Mouse (Mus musculus): Measurements from ENCODE around the gene Ascc1. TPM values are rescaled to one million over a fixed set of nuclear protein-coding genes. Genes with fewer than 3 reads are reported as not detected.
"Not testable (repeated sequence)": the region's sequence is repeated elsewhere in the genome, so short reads cannot be mapped to it uniquely, and the experiment has no call there.

The Ascc1 gene
- total RNA-seq, 2 experiments from 2014 or later, result 35.7 to 38.0 TPM

DNA sequence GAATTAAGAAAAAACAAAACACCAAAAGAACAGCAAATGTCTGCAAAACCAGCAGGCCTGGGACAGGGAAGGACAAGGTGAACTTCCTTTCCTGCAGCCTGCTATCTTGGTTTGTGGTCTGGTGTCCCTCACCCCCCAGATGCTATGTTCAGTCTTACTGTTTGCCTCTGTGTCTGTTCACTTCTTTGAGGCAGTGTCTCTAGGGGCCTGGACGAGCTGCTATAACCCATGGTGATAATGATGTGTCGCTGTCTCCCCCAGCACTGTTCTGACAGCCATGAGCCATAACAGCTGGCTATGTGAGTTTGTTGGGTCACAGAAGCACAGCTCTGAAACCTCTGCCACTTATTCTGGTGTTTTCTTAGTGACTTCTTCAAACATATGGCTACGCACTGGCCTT, 27.8 kb upstream of the Ascc1 start:
- DNase-seq (ENCODE audit: low spot score in 2 of 2), result no peak

DNA sequence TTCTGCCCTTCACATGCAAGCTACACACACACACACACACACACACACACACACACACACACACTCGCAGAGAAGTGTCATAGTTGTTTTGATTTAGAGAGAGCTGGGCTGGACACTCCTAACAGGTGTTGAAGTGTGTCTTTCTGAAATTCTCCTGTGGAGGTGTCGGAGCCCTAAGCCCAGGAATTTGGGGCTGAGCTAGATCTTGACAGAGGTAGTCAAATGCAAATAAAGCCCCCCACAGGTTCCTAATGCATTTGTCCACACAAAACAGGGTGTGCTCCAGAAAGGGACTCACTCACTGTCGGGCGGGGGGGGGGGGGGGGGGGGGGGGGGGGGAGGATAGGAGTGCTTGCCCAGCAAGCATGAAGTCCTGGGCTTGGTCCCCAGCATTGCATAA, 25.5 kb upstream of the Ascc1 start:
- DNase-seq (ENCODE audit: low spot score in 2 of 2), result no peak

DNA sequence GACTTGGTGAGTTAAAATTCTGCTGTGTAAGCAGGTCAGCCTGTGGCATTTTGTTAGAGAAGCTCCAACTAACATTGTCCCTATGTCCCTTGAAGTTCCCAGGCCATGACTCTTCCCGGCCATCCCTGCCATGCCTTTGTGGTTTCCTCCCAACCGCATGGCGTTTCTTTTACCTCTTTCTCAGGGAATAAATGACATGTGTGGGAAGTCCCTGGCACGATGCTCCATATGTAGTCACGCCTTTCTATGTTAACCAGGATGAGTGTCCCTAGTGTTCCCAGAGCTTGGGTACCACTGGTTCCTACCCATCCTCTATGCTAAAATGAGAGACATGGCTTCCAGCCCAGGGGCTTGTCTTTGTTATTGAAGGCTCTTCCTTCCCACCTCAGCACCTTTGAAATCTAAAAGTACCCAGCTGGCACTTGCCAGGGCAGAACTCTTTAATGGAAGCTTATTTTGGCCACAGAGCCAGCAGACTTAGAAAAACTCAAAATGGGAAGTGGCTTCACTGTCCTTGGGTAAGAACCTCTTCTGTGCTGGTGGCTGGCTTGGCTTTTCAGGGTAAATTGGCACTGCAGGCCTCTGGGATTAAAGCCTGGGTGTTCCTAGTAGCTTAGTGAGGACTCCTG, 24.8 kb upstream of the Ascc1 start:
- no peak for DNase-seq (ENCODE audit: low spot score in 2 of 2)

DNA sequence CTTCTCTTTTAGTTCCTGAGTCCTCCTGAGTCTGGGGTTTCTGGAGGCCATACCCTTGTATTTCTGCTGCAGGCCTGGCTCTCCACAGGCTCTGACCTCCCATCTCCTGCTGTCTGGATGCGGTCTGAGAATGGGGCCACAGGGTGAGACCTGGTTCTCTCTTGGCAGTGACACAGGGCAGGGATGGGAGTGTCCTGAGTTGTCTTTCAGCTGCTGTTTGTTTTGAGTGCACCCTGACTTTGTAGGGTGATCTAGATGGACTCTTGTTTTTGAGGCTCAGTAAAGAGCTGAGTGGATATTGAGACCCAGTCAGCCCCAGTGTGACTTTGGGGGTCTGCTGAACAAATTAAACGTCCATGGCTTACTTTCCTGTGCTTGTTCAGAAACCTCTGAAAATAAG, 24.2 kb upstream of the Ascc1 start:
- DNase-seq (ENCODE audit: low spot score in 2 of 2), result no peak

DNA sequence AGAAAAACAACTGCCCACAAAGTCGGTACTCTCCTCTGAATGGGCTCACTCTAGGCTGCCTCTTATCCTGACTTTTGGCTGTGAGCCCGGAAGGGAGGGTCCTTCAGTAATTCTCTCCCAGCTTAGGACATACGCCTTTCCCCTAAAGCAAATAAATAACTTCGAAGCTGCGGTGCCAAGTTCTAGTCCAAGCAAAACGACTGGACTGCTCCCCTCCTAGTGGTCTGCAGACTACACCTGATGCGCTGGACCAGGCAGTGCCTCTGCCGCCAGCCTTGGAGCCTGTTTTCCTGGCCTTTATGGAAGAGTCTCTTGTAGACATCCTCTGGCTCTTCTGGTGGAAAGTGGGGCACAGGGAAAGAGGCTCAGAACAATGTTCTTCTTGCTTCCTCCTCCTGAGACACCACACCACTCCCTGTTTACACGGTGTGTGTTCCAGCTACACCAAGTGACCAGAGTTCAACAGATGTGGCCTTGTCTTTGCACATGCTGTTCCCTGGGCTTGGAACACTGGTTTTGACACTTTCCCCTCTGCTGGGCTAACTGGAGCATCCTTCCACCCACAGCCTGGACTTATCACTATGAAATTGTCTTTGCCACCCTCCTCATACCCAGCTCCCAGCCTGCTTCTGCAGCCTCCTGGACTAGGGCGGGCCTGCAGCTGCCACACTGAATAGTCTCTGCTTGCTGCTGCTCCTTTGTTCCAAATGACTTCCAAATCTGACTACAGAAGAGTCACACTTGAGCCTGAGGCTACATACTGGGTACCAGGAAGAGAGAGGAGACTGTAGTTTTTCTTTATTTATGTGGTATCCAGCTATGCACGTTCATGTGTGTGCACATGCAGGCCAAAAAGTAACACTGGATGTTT, 23.5 kb upstream of the Ascc1 start:
- peak in 1 of 2 experiments; percentile 52 for DNase-seq (ENCODE audit: low spot score in 2 of 2)

DNA sequence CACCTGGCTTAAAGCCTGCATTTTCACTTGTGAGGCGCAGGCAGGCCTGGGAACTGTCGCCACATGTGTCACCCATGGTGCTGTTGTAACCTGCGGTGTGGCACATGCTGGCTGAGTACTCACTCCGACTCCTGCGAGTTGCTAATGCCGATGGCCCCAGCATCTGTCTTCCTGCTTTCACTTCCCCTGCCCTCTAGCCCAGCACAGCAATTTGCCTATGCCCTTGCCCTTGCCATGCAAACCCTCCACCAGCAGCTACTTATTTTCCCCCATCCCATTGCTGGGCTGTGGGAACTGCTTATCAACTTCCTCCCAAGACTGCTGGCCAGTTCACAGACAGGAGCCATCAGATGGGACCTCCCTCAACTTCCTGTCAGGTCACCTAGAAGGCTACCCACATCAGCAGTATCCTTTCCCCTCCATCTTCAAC, 21.8 kb upstream of the Ascc1 start:
- no peak for DNase-seq (ENCODE audit: low spot score in 2 of 2)

DNA sequence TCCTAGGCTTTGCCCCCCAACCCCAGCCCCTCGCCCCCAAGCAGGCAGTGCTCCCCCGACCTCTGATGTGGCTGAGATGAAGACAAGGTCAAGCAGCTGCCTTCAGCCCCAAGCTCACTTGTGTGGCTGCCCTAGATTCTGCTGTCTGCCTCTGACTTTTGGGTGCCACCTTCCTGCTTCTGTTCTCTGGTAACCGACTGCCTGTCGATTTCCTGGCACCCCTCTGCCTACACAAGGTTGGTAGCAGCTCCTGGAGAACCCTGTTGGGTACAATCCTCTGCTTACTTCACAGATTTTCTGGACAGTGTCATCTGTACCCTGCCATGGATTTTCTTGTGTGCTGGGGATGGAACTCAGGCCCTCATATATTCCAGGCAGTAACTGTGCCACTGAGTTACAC, 21.3 kb upstream of the Ascc1 start:
- no peak for DNase-seq (ENCODE audit: low spot score in 2 of 2)

DNA sequence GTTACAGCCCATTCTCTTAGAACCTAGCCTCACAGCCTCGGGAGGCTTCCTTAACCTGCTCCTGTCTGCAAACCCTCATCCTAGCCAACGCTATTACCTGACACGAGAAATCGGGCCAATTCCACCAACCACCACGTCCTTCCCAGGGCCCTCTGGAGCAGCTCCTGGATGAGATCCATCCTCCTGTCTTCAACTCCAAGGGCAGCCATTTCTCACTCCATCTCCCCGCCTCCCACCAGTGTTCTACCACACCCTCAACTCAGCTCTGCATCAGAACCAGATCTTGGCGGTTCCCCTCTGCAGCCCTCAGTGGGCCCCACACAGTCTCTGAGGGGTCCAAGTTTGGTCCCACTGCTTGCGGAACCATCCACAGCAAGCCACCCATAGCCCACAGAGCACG, 20.8 kb upstream of the Ascc1 start:
- DNase-seq (ENCODE audit: low spot score in 2 of 2), result no peak

DNA sequence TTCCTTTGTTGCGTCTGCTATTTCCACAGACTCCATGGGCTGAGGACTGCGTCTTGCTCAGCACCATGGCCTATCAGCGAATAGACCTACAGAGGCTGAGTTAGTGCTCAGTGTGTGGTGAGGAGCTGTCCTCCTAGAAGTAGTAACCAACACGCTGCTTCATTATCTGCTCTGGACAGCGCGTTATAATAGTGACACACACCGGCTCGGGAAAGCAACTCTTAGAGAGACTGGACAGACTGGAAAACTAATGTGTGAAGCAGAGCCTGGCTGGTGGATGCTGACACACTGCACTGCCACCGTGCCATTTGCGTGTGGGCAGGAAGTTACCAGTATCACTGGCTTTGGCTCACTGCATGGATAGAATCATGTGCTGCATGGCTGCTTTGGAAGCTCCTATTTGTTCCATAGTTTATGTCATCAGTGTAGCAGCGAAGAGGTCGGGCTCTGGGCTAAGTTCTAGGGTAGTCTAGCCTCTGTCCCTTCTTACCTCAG, 20.2 kb upstream of the Ascc1 start:
- DNase-seq (ENCODE audit: low spot score in 2 of 2), result no peak

DNA sequence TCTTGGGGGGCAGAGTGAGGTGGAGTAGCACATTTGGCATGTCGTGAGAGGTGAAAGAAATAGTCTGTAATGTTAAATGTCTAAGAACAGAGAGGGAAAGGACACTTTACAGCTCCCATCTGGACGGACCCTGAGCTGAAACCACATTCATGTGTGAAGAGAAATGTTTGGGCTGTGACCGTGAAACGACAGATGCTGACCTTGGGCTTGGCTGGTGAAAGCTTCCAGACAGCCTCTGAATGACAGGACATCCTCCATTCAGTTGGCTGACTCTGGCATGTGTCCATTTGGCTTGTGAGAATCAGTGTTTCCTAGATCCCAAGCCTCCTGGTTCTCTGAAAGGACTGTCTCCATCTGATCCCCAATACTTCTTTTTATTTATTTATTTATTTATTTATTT, 14.6 kb upstream of the Ascc1 start:
- no peak for DNase-seq (ENCODE audit: low spot score in 2 of 2)

DNA sequence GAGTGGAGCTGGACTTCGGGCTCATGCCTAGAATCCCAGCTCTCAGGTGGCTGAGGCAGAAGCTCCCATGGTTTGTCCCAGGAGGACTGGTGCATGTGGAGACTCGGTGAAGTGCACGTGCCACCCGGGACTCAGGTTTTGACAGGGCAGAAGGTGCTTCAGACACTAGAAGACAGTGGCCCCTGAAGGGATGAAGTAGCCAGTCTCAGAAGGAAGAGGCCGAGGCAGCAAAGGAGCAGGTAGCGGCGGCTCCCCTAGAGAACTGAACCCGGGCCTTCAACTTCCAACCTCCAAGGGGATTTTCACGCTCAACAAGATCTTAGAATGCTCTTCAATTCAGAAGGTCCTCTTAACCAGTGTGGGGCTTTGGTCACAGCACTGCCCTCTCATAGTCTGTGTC, 12.2 kb upstream of the Ascc1 start:
- no peak for DNase-seq (ENCODE audit: low spot score in 2 of 2)

DNA sequence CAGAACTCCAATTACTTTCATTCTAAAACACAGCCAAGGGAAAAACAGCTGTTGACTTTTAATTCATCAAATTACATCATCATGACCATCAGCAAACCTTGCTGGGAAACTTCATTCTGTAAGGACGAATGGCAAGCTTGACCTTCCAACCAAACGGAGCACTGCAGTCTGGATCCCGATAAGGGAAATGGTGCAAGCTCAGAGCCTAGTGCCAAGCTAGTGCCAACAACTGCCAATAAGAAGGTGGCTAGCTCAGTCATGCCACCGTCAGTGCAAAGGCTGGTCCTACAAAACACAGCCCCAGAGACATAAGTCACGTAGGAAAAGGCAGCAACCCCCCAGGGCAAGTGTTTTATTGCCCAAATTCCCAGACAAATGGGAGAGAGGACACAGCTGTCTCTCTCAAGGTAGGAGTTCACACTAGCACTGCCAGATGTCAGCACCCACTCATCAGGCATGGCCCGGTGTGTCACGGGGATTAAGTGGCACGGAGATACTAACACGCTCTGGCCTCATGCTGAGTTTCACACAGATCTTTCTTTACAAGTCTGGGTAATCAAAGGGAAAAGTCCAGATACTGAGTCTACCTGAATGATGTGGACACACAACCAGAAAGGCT, 11.2 kb upstream of the Ascc1 start:
- no peak for DNase-seq (ENCODE audit: low spot score in 2 of 2)

DNA sequence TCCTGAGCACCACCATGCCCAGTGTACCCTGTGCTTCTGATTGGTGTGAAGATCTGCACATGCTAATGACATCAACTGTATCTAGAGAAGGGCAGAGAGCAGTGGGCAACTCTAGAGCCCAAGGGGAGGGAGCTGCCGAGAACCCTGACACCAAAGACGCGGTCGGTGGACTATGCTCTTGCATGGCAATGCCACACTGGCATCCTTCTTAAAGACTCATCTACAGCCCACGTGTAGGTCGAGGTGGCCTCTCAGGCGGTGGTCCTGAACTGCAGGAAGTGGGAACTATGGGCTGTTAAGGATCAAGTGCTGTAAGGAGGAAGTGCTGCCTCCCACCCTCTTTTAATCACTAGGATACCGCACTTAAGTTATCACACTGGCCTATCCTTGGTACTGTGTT, 10.6 kb upstream of the Ascc1 start:
- DNase-seq (ENCODE audit: low spot score in 2 of 2), result no peak

DNA sequence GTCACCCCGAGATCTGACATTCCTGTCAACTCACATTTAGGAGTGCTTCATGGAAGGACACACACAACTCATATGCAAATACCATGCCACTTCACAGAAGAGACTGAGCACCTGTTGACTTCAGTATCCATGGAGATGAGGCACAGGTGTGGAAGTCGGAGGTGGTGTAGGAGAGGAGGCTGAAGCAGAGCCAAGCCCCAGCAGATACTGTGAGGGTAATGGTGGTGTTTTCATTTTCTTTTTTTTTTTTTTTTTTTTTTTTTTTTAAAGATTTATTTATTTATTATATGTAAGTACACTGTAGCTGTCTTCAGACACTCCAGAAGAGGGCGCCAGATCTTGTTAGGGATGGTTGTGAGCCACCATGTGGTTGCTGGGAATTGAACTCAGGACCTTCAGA, 8.8 kb upstream of the Ascc1 start:
- DNase-seq (ENCODE audit: low spot score in 2 of 2), result not testable (repeated sequence)

DNA sequence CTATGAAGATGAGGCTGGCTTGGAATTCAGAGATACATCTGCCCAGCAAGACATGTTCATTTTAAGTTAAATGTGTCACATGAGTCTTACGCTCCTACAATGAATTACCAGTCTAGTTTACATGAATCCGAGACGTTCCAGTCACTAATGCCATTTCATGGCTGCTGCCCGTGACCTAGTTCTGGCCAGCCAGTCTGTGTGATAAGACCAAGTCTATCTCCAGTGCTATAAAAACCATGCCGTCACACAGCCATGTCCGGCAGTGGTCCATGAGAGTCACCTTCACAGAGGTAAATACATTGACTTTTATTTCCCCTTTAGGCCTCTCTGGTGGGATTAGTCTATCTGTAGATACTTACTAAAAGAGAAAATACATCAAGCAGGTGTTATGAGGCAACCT, 6.7 kb upstream of the Ascc1 start:
- DNase-seq (ENCODE audit: low spot score in 2 of 2), result no peak

DNA sequence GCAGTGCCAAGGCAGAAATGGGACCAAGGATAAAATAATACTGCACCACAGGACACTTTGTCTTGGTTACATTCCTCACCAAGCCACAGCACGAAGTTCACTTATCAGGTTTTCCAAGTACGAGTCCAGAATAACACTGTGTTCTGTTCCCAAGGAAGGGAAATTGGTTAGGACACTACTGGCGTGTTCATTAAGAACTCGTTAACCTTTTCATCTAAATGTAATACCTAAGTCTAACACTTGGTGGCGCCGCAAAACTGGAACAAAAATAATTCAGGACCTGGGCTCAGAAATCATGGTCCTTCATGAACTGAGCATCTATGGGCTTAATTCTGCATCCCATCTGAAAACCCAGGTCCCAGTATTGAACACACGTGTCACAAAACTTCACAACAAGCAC, 5.0 kb upstream of the Ascc1 start:
- no peak for DNase-seq (ENCODE audit: low spot score in 2 of 2)

DNA sequence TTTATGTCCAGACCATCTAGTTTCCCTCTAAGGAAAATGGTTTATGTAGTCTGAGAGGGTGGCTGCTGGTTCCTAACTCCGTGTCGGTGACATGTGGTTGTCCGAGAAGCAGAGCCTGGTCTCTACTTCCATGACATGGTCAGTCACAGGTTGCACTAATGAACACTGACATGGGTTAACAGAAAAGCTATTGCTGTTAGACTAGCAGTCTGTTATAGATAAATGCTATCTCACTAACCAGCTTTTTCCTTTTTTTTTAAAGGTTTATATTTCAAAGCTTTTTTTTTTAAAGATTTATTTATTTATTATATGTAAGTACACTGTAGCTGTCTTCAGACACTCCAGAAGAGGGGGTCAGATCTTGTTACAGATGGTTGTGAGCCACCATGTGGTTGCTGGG, 3.5 kb upstream of the Ascc1 start:
- DNase-seq (ENCODE audit: low spot score in 2 of 2), result no peak

DNA sequence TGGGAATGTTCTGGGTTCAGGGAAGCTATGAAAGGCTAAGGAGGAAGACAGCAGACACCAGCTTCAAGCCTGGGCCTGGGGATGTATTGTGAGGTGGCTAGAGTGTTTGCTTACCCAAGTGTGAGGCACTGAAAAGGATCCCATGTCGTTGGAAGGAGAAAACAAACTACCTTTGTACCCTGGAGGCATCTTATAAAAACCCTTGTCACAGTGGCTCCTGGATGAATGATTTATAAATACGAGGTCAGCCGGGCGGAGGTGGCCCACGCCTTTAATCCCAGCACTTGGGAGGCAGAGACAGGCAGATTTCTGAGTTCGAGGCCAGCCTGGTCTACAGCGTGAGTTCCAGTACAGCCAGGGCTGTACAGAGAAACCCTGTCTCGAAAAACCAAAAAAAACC, 942 bp upstream of the Ascc1 start:
- DNase-seq (ENCODE audit: low spot score in 2 of 2), result not testable (repeated sequence)

DNA sequence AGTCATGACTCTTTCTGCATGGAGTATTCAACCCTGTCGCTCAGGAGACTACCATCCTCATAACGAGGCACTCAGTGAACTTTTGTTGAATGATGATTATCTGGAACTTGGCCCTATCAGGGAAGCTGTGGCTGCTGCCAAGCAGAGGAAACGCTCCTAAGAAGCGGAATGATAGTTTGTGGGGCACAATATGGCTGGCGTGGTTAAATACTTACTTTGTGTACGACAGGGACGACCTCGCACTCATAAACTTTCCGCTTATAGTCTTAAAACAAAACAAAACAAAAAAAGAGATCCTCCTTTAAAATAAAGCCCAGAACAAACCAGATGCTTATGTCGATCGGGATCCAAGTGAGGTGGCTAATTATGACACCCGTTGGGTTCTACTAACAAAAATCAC, 402 bp upstream of the Ascc1 start:
- DNase-seq (ENCODE audit: low spot score in 2 of 2), result no peak

DNA sequence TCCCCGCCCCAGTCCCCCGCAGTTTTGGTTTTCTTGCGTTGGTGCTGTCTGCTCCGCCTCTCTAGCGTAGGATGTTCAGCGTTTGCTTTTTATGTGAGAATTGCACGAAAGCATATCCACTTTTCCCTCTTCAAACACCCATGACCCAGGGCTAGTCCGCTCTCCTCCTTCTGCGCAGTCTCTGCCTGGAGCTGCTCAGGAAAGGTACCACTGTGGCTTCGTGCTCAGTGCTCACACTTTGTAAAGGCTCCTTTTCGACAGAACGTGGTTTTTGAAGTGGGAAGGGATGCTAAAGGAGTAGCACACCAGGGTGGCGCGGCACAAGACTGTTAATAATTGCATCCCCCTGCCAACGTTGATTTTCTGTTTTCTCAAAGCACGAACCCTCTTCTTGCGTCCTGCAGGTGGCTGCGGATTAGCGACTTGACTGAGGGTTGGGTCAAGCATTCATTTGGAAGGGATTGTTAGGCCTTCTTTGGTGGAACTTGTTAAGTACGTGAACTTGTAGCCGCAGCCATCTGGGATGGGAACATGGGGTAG, 678 bp downstream of the Ascc1 start:
- DNase-seq (ENCODE audit: low spot score in 2 of 2), result peak in 1 of 2 experiments; percentile 31

DNA sequence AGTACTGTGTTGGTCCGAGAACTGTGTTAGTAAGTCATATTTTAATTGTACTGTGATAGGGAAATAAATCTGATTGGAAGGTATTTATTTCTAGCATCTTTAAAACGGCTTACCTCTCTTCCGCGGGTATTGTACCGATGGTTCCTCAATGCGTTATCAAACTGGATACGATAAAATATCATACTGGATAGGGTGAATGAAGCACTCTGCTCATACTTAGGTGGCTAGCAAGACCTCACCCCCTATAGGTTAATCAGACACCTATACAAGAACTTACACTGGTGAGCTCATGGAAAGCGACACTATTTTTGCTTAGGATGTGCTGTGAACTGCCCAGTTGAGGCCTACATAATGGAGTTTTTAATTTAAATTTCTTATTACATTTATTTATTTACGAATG, 1.2 kb downstream of the Ascc1 start:
- no peak for DNase-seq (ENCODE audit: low spot score in 2 of 2)

DNA sequence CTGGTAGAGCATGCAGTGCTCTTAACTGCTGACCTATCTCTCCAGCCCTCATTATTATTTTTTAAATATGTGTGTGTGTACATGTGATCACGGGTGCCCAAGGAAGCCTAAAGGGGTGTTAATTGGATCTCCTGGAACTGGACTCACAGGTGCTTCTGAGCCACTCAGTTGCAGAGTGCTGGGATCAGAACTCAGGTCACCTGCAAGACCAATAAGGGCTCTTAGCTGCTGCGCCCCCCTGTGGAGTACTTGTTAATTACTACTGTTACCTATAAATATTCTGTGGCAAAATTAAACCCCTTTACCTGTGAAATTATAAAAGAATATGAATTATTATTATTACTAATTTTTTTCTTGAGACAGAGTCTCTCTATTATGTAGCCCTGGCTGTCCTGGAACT, 2.7 kb downstream of the Ascc1 start:
- DNase-seq (ENCODE audit: low spot score in 2 of 2), result no peak

Data from adrenal gland, postnatal 4 days (tissue).